Mouse (Mus musculus): ENCODE data around the gene Gm3776. TPM values are rescaled to one million over a fixed set of nuclear protein-coding genes. Genes with fewer than 3 reads are reported as not detected.
"Not testable (repeated sequence)": the region's sequence is repeated elsewhere in the genome, so short reads cannot be mapped to it uniquely, and the experiment has no call there.

The Gm3776 gene
- total and polyA plus RNA-seq, 3 experiments, result not detected

- H3K27ac ChIP-seq (ENCODE audit: insufficient read depth, low read depth); dilution Hi-C loops (cut with MboI; ENCODE audit: extremely low pct_ligation_motif_present, extremely low pct_unique_long_range_greater_than_20kb, low sequenced_read_pairs); H3K9me3 ChIP-seq (replicated peaks; ENCODE audit: low read length); H3K36me3 ChIP-seq (replicated peaks in 1 of 2; ENCODE audit: control insufficient read depth in 1 of 2, insufficient read depth in 1 of 2, low read length in 1 of 2); H3K9ac ChIP-seq (ENCODE audit: insufficient read depth, low read depth); H3K4me2 ChIP-seq (ENCODE audit: insufficient read depth, low read depth, poor library complexity, severe bottlenecking); in situ Hi-C loops (cut with MboI; ENCODE audit: low pct_ligation_motif_present, low pct_unique_long_range_greater_than_20kb, low sequenced_read_pairs); H3K4me3 ChIP-seq (replicated peaks in 1 of 3; ENCODE audit: low read depth in 2 of 3, low read length in 2 of 3, poor library complexity in 1 of 3); DNase-seq (ENCODE audit: extremely low read depth); H3K79me2 ChIP-seq (replicated peaks; ENCODE audit: control insufficient read depth, extremely low read depth, insufficient read depth, poor library complexity, severe bottlenecking); H3K27me3 ChIP-seq (replicated peaks); H3K4me1 ChIP-seq (ENCODE audit: control insufficient read depth in 1 of 2, insufficient read depth in 2 of 2): not testable (repeated sequence)
Observed at GRCm38 (mm10) chr9:78308122-78308521, 51.2 kb downstream of the Gm3776 start.

DNA sequence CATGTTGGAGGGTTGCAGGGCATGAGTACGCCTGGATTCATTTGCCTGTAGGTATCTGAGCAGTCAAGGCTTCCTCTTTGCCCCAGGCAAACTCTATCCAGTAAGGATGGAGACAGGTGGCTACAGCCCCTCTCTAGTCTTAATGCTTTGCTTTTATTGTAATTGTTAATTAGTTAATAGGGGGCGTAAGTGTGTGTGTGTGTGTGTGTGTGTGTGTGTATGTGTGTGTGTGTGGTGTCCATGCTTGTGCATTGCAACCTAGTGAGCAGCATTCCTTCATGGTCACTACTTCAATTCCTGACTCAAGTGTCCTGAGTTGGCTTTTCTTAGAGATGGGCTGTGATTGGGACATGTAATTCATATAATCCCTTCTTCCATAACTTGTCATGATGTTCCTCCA is 57.8 kb downstream of the Gm3776 start, which contains the start of gene Omt2a:
TSS of gene Omt2a (minus strand) at position 101 of the 400 bp plus-strand sequence.
- no peak within 1 kb of the TSS for H3K4me2 ChIP-seq (ENCODE audit: insufficient read depth, low read depth, poor library complexity, severe bottlenecking)
- no peak within 1 kb of the TSS for H3K9ac ChIP-seq (ENCODE audit: insufficient read depth, low read depth)
- dilution Hi-C loops (cut with MboI; ENCODE audit: extremely low pct_ligation_motif_present, extremely low pct_unique_long_range_greater_than_20kb, low sequenced_read_pairs) (no loop called here), in situ Hi-C loops (cut with MboI; ENCODE audit: low pct_ligation_motif_present, low pct_unique_long_range_greater_than_20kb, low sequenced_read_pairs) (no loop called here)
- DNase-seq (ENCODE audit: extremely low read depth), result no peak
- H3K4me3 ChIP-seq (replicated peaks in 1 of 3; ENCODE audit: low read depth in 2 of 3, low read length in 2 of 3, poor library complexity in 1 of 3), result no peak within 1 kb of the TSS
- no peak within 1 kb of the TSS for H3K27ac ChIP-seq (ENCODE audit: insufficient read depth, low read depth)
- no peaks in the 10 kb centered on the region for H3K36me3 ChIP-seq (replicated peaks in 1 of 2; ENCODE audit: control insufficient read depth in 1 of 2, insufficient read depth in 1 of 2, low read length in 1 of 2)
- H3K9me3 ChIP-seq (replicated peaks; ENCODE audit: low read length), result no peaks in the 10 kb centered on the region
- no peaks in the 10 kb centered on the region for H3K79me2 ChIP-seq (replicated peaks; ENCODE audit: control insufficient read depth, extremely low read depth, insufficient read depth, poor library complexity, severe bottlenecking)
- peaks cover 5 to 7% of the 10 kb centered on the region in 2 experiments; a peak in 2 of 4 replicates for H3K4me1 ChIP-seq (ENCODE audit: control insufficient read depth in 1 of 2, insufficient read depth in 2 of 2)
- no peaks in the 10 kb centered on the region for H3K27me3 ChIP-seq (replicated peaks)
- no peak for TF ChIP-seq MYC (IDR thresholded peaks at IDR 0.05; ENCODE audit: low read depth, low read length)
- no peak for TF ChIP-seq POLR2A (IDR thresholded peaks at IDR 0.05; ENCODE audit: low read depth, low read length)
- TF ChIP-seq POLR2AphosphoS2 (IDR thresholded peaks at IDR 0.05; ENCODE audit: low read depth, low read length), result no peak
- TF ChIP-seq SMC3 (IDR thresholded peaks at IDR 0.05; ENCODE audit: low read depth, low read length), result no peak
- no peak for TF ChIP-seq NRF1 (IDR thresholded peaks at IDR 0.05; ENCODE audit: low read depth, low read length)
- TF ChIP-seq NELFE (IDR thresholded peaks at IDR 0.05; ENCODE audit: low read depth, low read length), result no peak
- no peak for TF ChIP-seq IRF4 (IDR thresholded peaks at IDR 0.05; ENCODE audit: low read depth, low read length)
- no peak for TF ChIP-seq UBTF (IDR thresholded peaks at IDR 0.05; ENCODE audit: low read depth, low read length)
- no peak for TF ChIP-seq MAX (IDR thresholded peaks at IDR 0.05; ENCODE audit: low read length)
- TF ChIP-seq ZMIZ1 (IDR thresholded peaks at IDR 0.05; ENCODE audit: low read depth, low read length), result no peak

Other genes with a start within 250 kb of the Gm3776 start
- gene Gcm1, start 205.2 kb upstream of the Gm3776 start, total RNA-seq (2012; rRNA removed), result not detected in 2 replicates
- not detected in 2 replicates for gene Gcm1, start 205.2 kb upstream of the Gm3776 start, total RNA-seq (2014; rRNA removed)
- not detected in 2 replicates for gene Gcm1, start 205.2 kb upstream of the Gm3776 start, polyA plus RNA-seq (2012; ENCODE audit: insufficient read length, low read depth)
- 18.3 and 20.8 TPM in 2 replicates for gene Fbxo9, start 148.1 kb upstream of the Gm3776 start, total RNA-seq (2012; rRNA removed)
- 24.2 and 25.5 TPM in 2 replicates for gene Fbxo9, start 148.1 kb upstream of the Gm3776 start, total RNA-seq (2014; rRNA removed)
- gene Fbxo9, start 148.1 kb upstream of the Gm3776 start, polyA plus RNA-seq (2012; ENCODE audit: insufficient read length, low read depth), result 12.7 and 14.3 TPM in 2 replicates
- 3.4 and 4.8 TPM in 2 replicates for gene Ick, start 147.9 kb upstream of the Gm3776 start, total RNA-seq (2012; rRNA removed)
- 4.5 and 5.0 TPM in 2 replicates for gene Ick, start 147.9 kb upstream of the Gm3776 start, total RNA-seq (2014; rRNA removed)
- gene Ick, start 147.9 kb upstream of the Gm3776 start, polyA plus RNA-seq (2012; ENCODE audit: insufficient read length, low read depth), result 5.4 and 7.1 TPM in 2 replicates
- gene Gsta4, start 74.4 kb upstream of the Gm3776 start, total RNA-seq (2012; rRNA removed), result 0.50 and 0.85 TPM in 2 replicates
- gene Gsta4, start 74.4 kb upstream of the Gm3776 start, total RNA-seq (2014; rRNA removed), result not detected in 2 replicates
- gene Gsta4, start 74.4 kb upstream of the Gm3776 start, polyA plus RNA-seq (2012; ENCODE audit: insufficient read length, low read depth), result 0.47 and 1.2 TPM in 2 replicates
- gene Gsta1, start 26.5 kb upstream of the Gm3776 start, total RNA-seq (2012; rRNA removed), result not detected in 2 replicates
- not detected in 2 replicates for gene Gsta1, start 26.5 kb upstream of the Gm3776 start, total RNA-seq (2014; rRNA removed)
- not detected in 2 replicates for gene Gsta1, start 26.5 kb upstream of the Gm3776 start, polyA plus RNA-seq (2012; ENCODE audit: insufficient read length, low read depth)
- gene Gm10639, start 32.8 kb downstream of the Gm3776 start, total RNA-seq (2012; rRNA removed), result not detected in 2 replicates
- gene Gm10639, start 32.8 kb downstream of the Gm3776 start, total RNA-seq (2014; rRNA removed), result not detected in 2 replicates
- gene Gm10639, start 32.8 kb downstream of the Gm3776 start, polyA plus RNA-seq (2012; ENCODE audit: insufficient read length, low read depth), result not detected in 2 replicates
- not detected in 2 replicates for gene Omt2a, start 57.7 kb downstream of the Gm3776 start, total RNA-seq (2012; rRNA removed)
- gene Omt2a, start 57.7 kb downstream of the Gm3776 start, total RNA-seq (2014; rRNA removed), result not detected in 2 replicates
- gene Omt2a, start 57.7 kb downstream of the Gm3776 start, polyA plus RNA-seq (2012; ENCODE audit: insufficient read length, low read depth), result not detected in 2 replicates
- gene Omt2b, start 70.5 kb downstream of the Gm3776 start, total RNA-seq (2012; rRNA removed), result not detected in 2 replicates
- gene Omt2b, start 70.5 kb downstream of the Gm3776 start, total RNA-seq (2014; rRNA removed), result not detected in 2 replicates
- gene Omt2b, start 70.5 kb downstream of the Gm3776 start, polyA plus RNA-seq (2012; ENCODE audit: insufficient read length, low read depth), result not detected in 2 replicates
- not detected in 2 replicates for gene Gsta2, start 98.7 kb downstream of the Gm3776 start, total RNA-seq (2012; rRNA removed)
- not detected in 2 replicates for gene Gsta2, start 98.7 kb downstream of the Gm3776 start, total RNA-seq (2014; rRNA removed)
- gene Gsta2, start 98.7 kb downstream of the Gm3776 start, polyA plus RNA-seq (2012; ENCODE audit: insufficient read length, low read depth), result not detected in 2 replicates
- not detected in 2 replicates for gene Dppa5a, start 111.0 kb downstream of the Gm3776 start, total RNA-seq (2012; rRNA removed)
- not detected in 2 replicates for gene Dppa5a, start 111.0 kb downstream of the Gm3776 start, total RNA-seq (2014; rRNA removed)
- gene Dppa5a, start 111.0 kb downstream of the Gm3776 start, polyA plus RNA-seq (2012; ENCODE audit: insufficient read length, low read depth), result not detected in 2 replicates
- gene Ooep, start 121.6 kb downstream of the Gm3776 start, total RNA-seq (2012; rRNA removed), result not detected in 2 replicates
- gene Ooep, start 121.6 kb downstream of the Gm3776 start, total RNA-seq (2014; rRNA removed), result not detected in 2 replicates
- not detected in 2 replicates for gene Ooep, start 121.6 kb downstream of the Gm3776 start, polyA plus RNA-seq (2012; ENCODE audit: insufficient read length, low read depth)
- gene Ddx43, start 138.6 kb downstream of the Gm3776 start, total RNA-seq (2012; rRNA removed), result not detected in 2 replicates
- not detected in 2 replicates for gene Ddx43, start 138.6 kb downstream of the Gm3776 start, total RNA-seq (2014; rRNA removed)
- not detected in 2 replicates for gene Ddx43, start 138.6 kb downstream of the Gm3776 start, polyA plus RNA-seq (2012; ENCODE audit: insufficient read length, low read depth)
- not detected in 2 replicates for gene Cgas, start 186.1 kb downstream of the Gm3776 start, total RNA-seq (2012; rRNA removed)
- gene Cgas, start 186.1 kb downstream of the Gm3776 start, total RNA-seq (2014; rRNA removed), result not detected in 2 replicates
- gene Cgas, start 186.1 kb downstream of the Gm3776 start, polyA plus RNA-seq (2012; ENCODE audit: insufficient read length, low read depth), result not detected in 2 replicates
- 21.5 and 22.9 TPM in 2 replicates for gene Mto1, start 191.1 kb downstream of the Gm3776 start, total RNA-seq (2012; rRNA removed)
- 21.5 and 22.5 TPM in 2 replicates for gene Mto1, start 191.1 kb downstream of the Gm3776 start, total RNA-seq (2014; rRNA removed)
- 13.8 and 14.2 TPM in 2 replicates for gene Mto1, start 191.1 kb downstream of the Gm3776 start, polyA plus RNA-seq (2012; ENCODE audit: insufficient read length, low read depth)
- 0.46 and 0.55 TPM in 2 replicates for gene Gm17324, start 191.7 kb downstream of the Gm3776 start, total RNA-seq (2012; rRNA removed)
- gene Gm17324, start 191.7 kb downstream of the Gm3776 start, total RNA-seq (2014; rRNA removed), result not detected in 2 replicates
- gene Gm17324, start 191.7 kb downstream of the Gm3776 start, polyA plus RNA-seq (2012; ENCODE audit: insufficient read length, low read depth), result not detected in 2 replicates
- 14,448 and 18,409 TPM in 2 replicates for gene Eef1a1, start 232.0 kb downstream of the Gm3776 start, total RNA-seq (2012; rRNA removed)
- 21,026 and 21,314 TPM in 2 replicates for gene Eef1a1, start 232.0 kb downstream of the Gm3776 start, total RNA-seq (2014; rRNA removed)
- 11,979 and 12,362 TPM in 2 replicates for gene Eef1a1, start 232.0 kb downstream of the Gm3776 start, polyA plus RNA-seq (2012; ENCODE audit: insufficient read length, low read depth)